Mouse (Mus musculus) cortical plate, adult 2 months (tissue): ENCODE measurements at regions not wholly inside any gene's neighbourhood (a gene's known extent, or its start where the extent isn't known, plus 50 kb on each side); places are given as distances from the start of the nearest gene placed in this dataset.

Experiments used
- CTCF ChIP-seq: fragments of 200-500 bp; IDR thresholded peaks from 2 replicates; pipeline ENCODE4 v1.5.1; 2011; ENCODE audit warnings: mild to moderate bottlenecking, control low read depth, low read length; ENCODE audit not compliant: insufficient read depth; ENCODE audit errors: extremely low read depth
- POLR2A ChIP-seq: fragments of 200-500 bp; IDR thresholded peaks from 2 replicates; pipeline ENCODE4 v1.6.1; 2011; ENCODE audit warnings: mild to moderate bottlenecking, low read length, control low read depth; ENCODE audit not compliant: insufficient read depth; ENCODE audit errors: extremely low read depth

GRCm38 (mm10) chr17:9540156-9540555, 118.3 kb downstream of the Gm17728 start:
- no peak for TF ChIP-seq CTCF
- no peak for TF ChIP-seq POLR2A
